Mouse (Mus musculus): Measurements from ENCODE around the gene Rnf115. TPM values are rescaled to one million over a fixed set of nuclear protein-coding genes. Genes with fewer than 3 reads are reported as not detected.
"Not testable (repeated sequence)": the region's sequence is repeated elsewhere in the genome, so short reads cannot be mapped to it uniquely, and the experiment has no call there.

Rnf115 gene
- polyA plus RNA-seq, 1 experiment from 2014 or later = 42.0 TPM

DNA sequence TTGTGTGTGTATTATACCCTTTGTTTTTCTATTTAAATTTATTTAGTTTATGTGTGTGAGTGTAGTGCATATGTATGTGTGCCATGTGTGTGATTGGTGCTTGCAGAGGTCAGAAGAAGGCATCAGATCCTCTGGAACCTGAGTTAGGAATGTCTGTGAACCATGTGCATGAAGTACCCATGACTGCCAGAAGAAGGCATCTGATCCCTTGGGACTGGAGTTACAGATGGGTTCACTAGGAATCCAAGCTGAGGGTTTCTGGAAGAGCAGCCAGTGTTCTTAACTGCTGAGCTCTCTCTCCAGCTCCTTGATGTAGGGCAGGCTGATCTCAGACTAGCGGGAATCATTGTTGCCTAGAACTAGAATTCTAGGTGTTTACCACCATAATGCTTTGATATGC, 10.5 kb downstream of the Rnf115 start:
- Histone ChIP-seq H3K4me1 (no peaks in the 10 kb centered on the region), H3K4me3 (replicated peaks) (no peak overlapping the region), H3K36me3 (no peaks in the 10 kb centered on the region), H3K9ac (no peak overlapping the region), H3K27me3 (no peaks in the 10 kb centered on the region), H3K4me2 (replicated peaks) (no peak overlapping the region), H3K27ac (replicated peaks) (no peak overlapping the region), H3K9me3 (replicated peaks) (no peaks in the 10 kb centered on the region)
- no peak for ATAC-seq (ENCODE audit: insufficient number of reproducible peaks, low FRiP score, low TSS enrichment, low read depth)
- 91% methylated on average over 1 of the region's 1 CpGs for WGBS

- not testable (repeated sequence) for H3K27ac ChIP-seq (replicated peaks); H3K36me3 ChIP-seq; ATAC-seq (ENCODE audit: insufficient number of reproducible peaks, low FRiP score, low TSS enrichment, low read depth); H3K9ac ChIP-seq; H3K27me3 ChIP-seq; H3K4me1 ChIP-seq; H3K4me3 ChIP-seq (replicated peaks); H3K9me3 ChIP-seq (replicated peaks); H3K4me2 ChIP-seq (replicated peaks)
Observed at GRCm38 (mm10) chr3:96740279-96740678, 12.8 kb downstream of the Rnf115 start.

DNA sequence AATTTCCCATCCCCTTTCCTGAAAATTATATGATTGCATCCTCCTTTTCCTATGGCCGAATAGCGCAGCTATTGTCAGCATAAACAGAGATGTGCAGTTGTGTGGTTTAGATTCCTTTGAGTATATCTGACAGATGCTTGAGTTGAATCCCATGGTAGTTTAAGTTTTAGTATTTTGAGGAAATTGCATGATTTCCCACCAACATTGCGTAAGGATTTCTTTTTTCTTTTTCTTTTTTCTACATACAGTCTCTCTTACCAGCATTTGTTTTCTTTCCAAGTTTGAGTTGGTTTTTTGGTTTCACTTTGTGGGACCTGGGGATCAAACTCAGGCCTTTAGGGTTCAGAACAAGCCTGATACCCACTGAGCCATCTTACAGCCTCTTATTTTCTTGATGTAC, 16.9 kb downstream of the Rnf115 start:
- no peak overlapping the region for H3K4me3 ChIP-seq (replicated peaks)
- H3K9ac ChIP-seq = no peak overlapping the region
- 84% methylated on average over 3 of the region's 3 CpGs for WGBS
- no peaks in the 10 kb centered on the region for H3K27me3 ChIP-seq
- no peak overlapping the region for H3K27ac ChIP-seq (replicated peaks)
- no peaks in the 10 kb centered on the region for H3K36me3 ChIP-seq
- no peak overlapping the region for H3K4me2 ChIP-seq (replicated peaks)
- H3K9me3 ChIP-seq (replicated peaks) = no peaks in the 10 kb centered on the region
- ATAC-seq (ENCODE audit: insufficient number of reproducible peaks, low FRiP score, low TSS enrichment, low read depth) = no peak
- no peaks in the 10 kb centered on the region for H3K4me1 ChIP-seq

DNA sequence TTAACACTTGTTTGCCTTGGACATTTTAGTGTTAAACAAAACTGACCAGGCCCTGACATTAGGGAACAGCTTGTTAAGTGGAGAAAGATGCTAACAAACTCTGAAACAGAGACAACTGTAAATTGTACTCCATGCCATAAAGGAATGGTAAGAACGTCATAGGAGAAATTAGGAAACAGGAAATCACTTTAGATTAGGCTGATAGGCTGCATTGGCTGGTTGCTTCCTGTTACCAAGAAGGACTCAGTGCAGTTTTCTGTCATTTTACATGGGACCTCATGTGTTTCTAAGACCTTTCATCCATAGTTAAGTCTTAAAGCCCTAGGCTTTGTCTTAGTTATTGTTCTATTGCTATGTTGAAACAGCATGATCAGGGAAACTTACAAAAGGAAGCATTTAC, 19.4 kb downstream of the Rnf115 start:
- Histone ChIP-seq H3K4me3 (replicated peaks) (no peak overlapping the region), H3K9ac (no peak overlapping the region)

GRCm38 (mm10) chr3:96755935-96756334, 28.5 kb downstream of the Rnf115 start:
- Histone ChIP-seq H3K4me2 (replicated peaks) (no peak overlapping the region), H3K4me1 (no peaks in the 10 kb centered on the region), H3K27ac (replicated peaks) (no peak overlapping the region), H3K4me3 (replicated peaks) (no peak overlapping the region), H3K9ac (no peak overlapping the region), H3K9me3 (replicated peaks) (no peaks in the 10 kb centered on the region), H3K27me3 (no peaks in the 10 kb centered on the region), H3K36me3 (no peaks in the 10 kb centered on the region)
- WGBS = 90% methylated on average over 1 of the region's 1 CpGs
- no peak for ATAC-seq (ENCODE audit: insufficient number of reproducible peaks, low FRiP score, low TSS enrichment, low read depth)

More for the DNA sequence above, 19.4 kb downstream of the Rnf115 start:
- no peaks in the 10 kb centered on the region for H3K4me1 ChIP-seq
- no peaks in the 10 kb centered on the region for H3K9me3 ChIP-seq (replicated peaks)
- WGBS = 40% methylated on average over 1 of the region's 1 CpGs
- no peak overlapping the region for H3K27ac ChIP-seq (replicated peaks)
- H3K4me2 ChIP-seq (replicated peaks) = no peak overlapping the region
- no peak for ATAC-seq (ENCODE audit: insufficient number of reproducible peaks, low FRiP score, low TSS enrichment, low read depth)
- no peaks in the 10 kb centered on the region for H3K36me3 ChIP-seq
- H3K27me3 ChIP-seq = no peaks in the 10 kb centered on the region

DNA sequence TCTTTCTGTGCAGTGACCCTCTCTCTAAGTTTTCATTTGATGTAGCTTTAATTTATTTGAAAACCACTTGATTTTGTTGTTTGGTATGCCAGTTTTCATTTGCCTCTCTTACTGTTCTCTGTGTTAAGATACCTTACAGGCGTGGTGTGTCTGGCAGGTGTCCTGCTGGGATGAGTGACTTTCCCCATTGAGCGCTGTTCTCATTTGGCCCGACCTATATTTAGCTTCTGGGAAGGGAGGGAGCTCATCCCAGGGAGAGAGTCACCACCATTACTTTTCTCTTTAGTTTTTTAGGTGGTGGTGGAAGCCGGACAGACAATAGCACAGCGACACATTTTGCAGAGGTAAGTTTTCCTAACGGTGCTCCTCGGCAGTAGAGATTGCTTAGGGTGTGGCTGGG, 30.2 kb downstream of the Rnf115 start:
- Histone ChIP-seq H3K4me1 (no peaks in the 10 kb centered on the region), H3K36me3 (no peaks in the 10 kb centered on the region), H3K9me3 (replicated peaks) (no peaks in the 10 kb centered on the region), H3K4me2 (replicated peaks) (no peak overlapping the region), H3K27ac (replicated peaks) (no peak overlapping the region), H3K4me3 (replicated peaks) (no peak overlapping the region), H3K27me3 (no peaks in the 10 kb centered on the region), H3K9ac (no peak overlapping the region)
- ATAC-seq (ENCODE audit: insufficient number of reproducible peaks, low FRiP score, low TSS enrichment, low read depth) = no peak
- 78% methylated on average over 7 of the region's 7 CpGs for WGBS

- no peak overlapping the region for H3K27ac ChIP-seq (replicated peaks)
- 91% methylated on average over 4 of the region's 4 CpGs for WGBS
Observed at GRCm38 (mm10) chr3:96759695-96760094, 32.2 kb downstream of the Rnf115 start.

DNA sequence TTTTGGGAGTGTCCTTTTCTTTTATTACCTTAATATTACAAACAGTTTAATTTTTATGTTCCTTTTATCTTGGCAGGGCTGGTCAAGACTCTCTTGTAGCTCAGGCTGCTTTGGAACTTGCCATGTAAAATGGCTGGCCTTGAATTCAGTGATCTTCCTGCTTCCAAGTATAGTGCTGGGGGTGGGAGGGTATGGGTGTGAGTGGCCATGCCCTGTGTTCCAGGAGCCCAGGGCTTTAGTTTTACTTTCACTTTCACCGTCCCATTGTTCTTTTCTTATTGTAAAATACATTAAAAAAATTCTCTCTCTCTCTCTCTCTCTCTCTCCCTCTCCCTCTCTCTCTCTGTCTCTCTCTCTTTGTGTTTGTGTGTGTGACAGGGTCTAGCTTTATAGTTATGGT, 37.1 kb downstream of the Rnf115 start:
- Histone ChIP-seq H3K9me3 (replicated peaks) (no peaks in the 10 kb centered on the region), H3K4me3 (replicated peaks) (no peak overlapping the region), H3K36me3 (no peaks in the 10 kb centered on the region), H3K27ac (replicated peaks) (no peak overlapping the region), H3K9ac (no peak overlapping the region), H3K4me2 (replicated peaks) (no peak overlapping the region), H3K27me3 (no peaks in the 10 kb centered on the region), H3K4me1 (no peaks in the 10 kb centered on the region)
- ATAC-seq (ENCODE audit: insufficient number of reproducible peaks, low FRiP score, low TSS enrichment, low read depth) = no peak
- WGBS = 85% methylated on average over 1 of the region's 1 CpGs

More at GRCm38 (mm10) chr3:96759695-96760094, 32.2 kb downstream of the Rnf115 start:
- Histone ChIP-seq H3K27me3 (no peaks in the 10 kb centered on the region), H3K9me3 (replicated peaks) (no peaks in the 10 kb centered on the region), H3K36me3 (no peaks in the 10 kb centered on the region), H3K4me1 (no peaks in the 10 kb centered on the region), H3K4me2 (replicated peaks) (no peak overlapping the region), H3K4me3 (replicated peaks) (no peak overlapping the region), H3K9ac (no peak overlapping the region)
- ATAC-seq (ENCODE audit: insufficient number of reproducible peaks, low FRiP score, low TSS enrichment, low read depth) = no peak

DNA sequence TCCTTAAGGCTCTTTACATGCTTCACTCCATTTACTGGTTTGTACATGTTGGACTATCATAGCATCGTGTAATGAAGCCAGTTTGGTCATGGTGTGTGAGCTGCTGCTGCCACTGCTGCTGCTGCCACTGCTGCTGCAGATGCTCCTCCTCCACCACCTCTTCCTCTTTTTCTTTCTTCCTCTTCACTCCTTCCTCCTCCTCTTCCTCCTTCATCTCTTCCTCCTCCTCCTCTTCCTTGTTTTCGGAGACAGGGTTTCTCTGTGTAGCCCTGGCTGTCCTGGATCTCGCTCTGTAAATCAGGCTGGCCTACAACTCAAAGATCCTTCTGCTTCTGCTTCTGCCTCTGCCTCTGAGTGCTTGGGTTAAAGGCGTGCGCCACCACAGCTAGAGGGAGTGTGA, 42.5 kb downstream of the Rnf115 start:
- Histone ChIP-seq H3K4me3 (replicated peaks) (no peak overlapping the region), H3K4me1 (no peaks in the 10 kb centered on the region), H3K9ac (no peak overlapping the region), H3K36me3 (no peaks in the 10 kb centered on the region), H3K9me3 (replicated peaks) (no peaks in the 10 kb centered on the region), H3K4me2 (replicated peaks) (no peak overlapping the region), H3K27me3 (no peaks in the 10 kb centered on the region), H3K27ac (replicated peaks) (no peak overlapping the region)
- 80% methylated on average over 5 of the region's 5 CpGs for WGBS
- no peak for ATAC-seq (ENCODE audit: insufficient number of reproducible peaks, low FRiP score, low TSS enrichment, low read depth)

- 31% methylated on average over 1 of the region's 1 CpGs for WGBS
- Histone ChIP-seq H3K27ac (replicated peaks) (no peak overlapping the region), H3K36me3 (0 out of 2 replicates have a peak, but pooled peaks cover 7% of the 10 kb centered on the region)
Observed at GRCm38 (mm10) chr3:96772949-96773348, 45.5 kb downstream of the Rnf115 start.

DNA sequence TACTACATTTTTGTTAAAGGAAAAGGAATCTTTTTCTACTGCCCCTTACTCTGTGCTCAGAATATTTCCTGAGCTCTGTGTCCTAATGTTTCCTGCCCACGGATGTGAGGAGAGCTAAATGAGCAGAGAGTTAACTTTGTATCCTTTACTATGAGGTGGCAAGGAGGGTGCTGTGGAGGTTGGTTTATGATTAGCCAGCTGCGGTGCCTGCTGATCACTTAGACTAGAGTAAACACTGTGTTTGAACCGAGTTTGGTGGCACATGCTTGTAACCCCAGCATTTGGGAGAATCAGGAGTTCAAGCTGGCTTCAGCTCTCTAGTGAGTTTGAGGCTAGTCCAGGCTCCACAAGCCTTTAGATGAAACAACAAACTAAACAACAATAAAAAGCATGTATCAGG, 49.7 kb downstream of the Rnf115 start:
- Histone ChIP-seq H3K4me3 (replicated peaks) (no peak overlapping the region), H3K27ac (replicated peaks) (no peak overlapping the region), H3K9me3 (replicated peaks) (no peaks in the 10 kb centered on the region), H3K4me2 (replicated peaks) (no peak overlapping the region), H3K27me3 (no peaks in the 10 kb centered on the region), H3K4me1 (no peaks in the 10 kb centered on the region), H3K36me3 (0 out of 2 replicates have a peak, but pooled peaks cover 7% of the 10 kb centered on the region), H3K9ac (no peak overlapping the region)
- ATAC-seq (ENCODE audit: insufficient number of reproducible peaks, low FRiP score, low TSS enrichment, low read depth) = no peak
- 84% methylated on average over 3 of the region's 3 CpGs for WGBS

More at GRCm38 (mm10) chr3:96772949-96773348, 45.5 kb downstream of the Rnf115 start:
- no peaks in the 10 kb centered on the region for H3K27me3 ChIP-seq
- H3K9me3 ChIP-seq (replicated peaks) = no peaks in the 10 kb centered on the region
- ATAC-seq (ENCODE audit: insufficient number of reproducible peaks, low FRiP score, low TSS enrichment, low read depth) = no peak
- no peak overlapping the region for H3K4me2 ChIP-seq (replicated peaks)
- H3K9ac ChIP-seq = no peak overlapping the region
- no peak overlapping the region for H3K4me3 ChIP-seq (replicated peaks)
- H3K4me1 ChIP-seq = no peaks in the 10 kb centered on the region

GRCm38 (mm10) chr3:96782236-96782635, 54.8 kb downstream of the Rnf115 start:
- Histone ChIP-seq H3K36me3 (peaks cover 13% of the 10 kb centered on the region; the same call in 1 of the 2 replicates), H3K4me3 (replicated peaks) (no peak overlapping the region), H3K27ac (replicated peaks) (no peak overlapping the region), H3K9me3 (replicated peaks) (no peaks in the 10 kb centered on the region), H3K27me3 (no peaks in the 10 kb centered on the region), H3K4me1 (no peaks in the 10 kb centered on the region), H3K9ac (no peak overlapping the region), H3K4me2 (replicated peaks) (no peak overlapping the region)
- no peak for ATAC-seq (ENCODE audit: insufficient number of reproducible peaks, low FRiP score, low TSS enrichment, low read depth)
- 78% methylated on average over 8 of the region's 8 CpGs for WGBS

Measured in embryonic facial prominence, embryonic 15.5 days (tissue).